Mouse (Mus musculus) liver, adult 2 months (tissue): ENCODE results near the gene Itih1.

Experiments
- CTCF ChIP-seq: fragments of 200-500 bp; IDR thresholded peaks from 2 replicates; pipeline ENCODE4 v1.5.1; 2011; ENCODE audit warnings: low read depth, low read length, control low read depth
- POLR2A ChIP-seq: fragments of 200-500 bp; IDR thresholded peaks from 2 replicates; pipeline ENCODE4 v1.6.1; 2011; ENCODE audit warnings: low read length, control low read depth; ENCODE audit not compliant: insufficient read depth; ENCODE audit errors: extremely low read depth

- TF ChIP-seq CTCF = no peak
- no peak for TF ChIP-seq POLR2A
These were observed 17.3 kb upstream of the Itih1 start for GRCm38 (mm10) chr14:30960366-30960765.
